Mouse (Mus musculus): ENCODE data around the gene Lat2. TPM values are rescaled to one million over a fixed set of nuclear protein-coding genes. Genes with fewer than 3 reads are reported as not detected.

The Lat2 gene
- polyA plus RNA-seq, 1 experiment = 52.2 TPM

DNA sequence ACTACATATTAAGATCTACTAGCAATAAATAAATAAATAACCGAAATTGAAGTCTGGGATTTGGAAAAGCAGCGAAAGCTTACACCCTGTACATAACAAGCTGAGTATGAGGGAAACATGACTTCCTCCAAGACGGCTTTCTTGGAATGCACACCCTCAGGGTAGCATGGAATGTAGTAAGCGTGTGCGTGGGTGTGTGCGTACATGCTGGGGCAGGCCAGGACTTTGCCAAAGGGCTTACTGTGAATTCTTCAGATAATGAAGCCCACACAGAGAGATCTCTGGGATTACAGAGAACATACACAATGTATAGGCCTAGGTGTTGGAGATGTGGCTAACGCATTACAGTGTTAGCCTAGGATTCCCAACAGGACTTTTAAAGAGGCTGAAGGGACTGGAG is 37.3 kb downstream of the Lat2 start:
- DNase-seq (ENCODE audit: low read depth in 1 of 2, low spot score in 2 of 2) = no peak
- no peak for TF ChIP-seq POLR2A (IDR thresholded peaks at IDR 0.05; ENCODE audit: low read depth, low read length)
- TF ChIP-seq CTCF (IDR thresholded peaks at IDR 0.05; ENCODE audit: extremely low read depth, insufficient read depth, insufficient read length, insufficient replicate concordance) = no peak
- no peak overlapping the region for H3K4me3 ChIP-seq (ENCODE audit: extremely low read depth, insufficient read depth, insufficient read length)
- WGBS = 93% methylated on average over 7 of the region's 7 CpGs
- H3K27me3 ChIP-seq (ENCODE audit: control insufficient read depth, insufficient read depth, low read length) = no peaks in the 10 kb centered on the region
- no peaks in the 10 kb centered on the region for H3K36me3 ChIP-seq (ENCODE audit: control insufficient read depth, insufficient read depth, low read length)
- no peaks in the 10 kb centered on the region; the same call in 1 of the 2 replicates for H3K4me1 ChIP-seq (ENCODE audit: control insufficient read depth, insufficient read depth, insufficient read length)
- H3K27ac ChIP-seq (ENCODE audit: insufficient read depth, low read length) = no peak overlapping the region

- no peak overlapping the region for H3K4me3 ChIP-seq (ENCODE audit: extremely low read depth, insufficient read depth, insufficient read length)
- WGBS = 87% methylated on average over 14 of the region's 14 CpGs
These were observed 38.2 kb downstream of the Lat2 start for GRCm38 (mm10) chr5:134576517-134577220.

GRCm38 (mm10) chr5:134575833-134576232 is 39.0 kb downstream of the Lat2 start:
- TF ChIP-seq CTCF (IDR thresholded peaks at IDR 0.05; ENCODE audit: extremely low read depth, insufficient read depth, insufficient read length, insufficient replicate concordance) (no peak), POLR2A (IDR thresholded peaks at IDR 0.05; ENCODE audit: low read depth, low read length) (no peak)
- no peak overlapping the region for H3K27ac ChIP-seq (ENCODE audit: insufficient read depth, low read length)

More at GRCm38 (mm10) chr5:134576517-134577220, 38.2 kb downstream of the Lat2 start:
- DNase-seq (ENCODE audit: low read depth in 1 of 2, low spot score in 2 of 2) = no peak
- Histone ChIP-seq H3K36me3 (ENCODE audit: control insufficient read depth, insufficient read depth, low read length) (no peaks in the 10 kb centered on the region), H3K4me1 (ENCODE audit: control insufficient read depth, insufficient read depth, insufficient read length) (no peaks in the 10 kb centered on the region; the same call in 1 of the 2 replicates), H3K27ac (ENCODE audit: insufficient read depth, low read length) (no peak overlapping the region), H3K27me3 (ENCODE audit: control insufficient read depth, insufficient read depth, low read length) (no peaks in the 10 kb centered on the region)
- TF ChIP-seq POLR2A (IDR thresholded peaks at IDR 0.05; ENCODE audit: low read depth, low read length) (no peak), CTCF (IDR thresholded peaks at IDR 0.05; ENCODE audit: extremely low read depth, insufficient read depth, insufficient read length, insufficient replicate concordance) (no peak)

DNA sequence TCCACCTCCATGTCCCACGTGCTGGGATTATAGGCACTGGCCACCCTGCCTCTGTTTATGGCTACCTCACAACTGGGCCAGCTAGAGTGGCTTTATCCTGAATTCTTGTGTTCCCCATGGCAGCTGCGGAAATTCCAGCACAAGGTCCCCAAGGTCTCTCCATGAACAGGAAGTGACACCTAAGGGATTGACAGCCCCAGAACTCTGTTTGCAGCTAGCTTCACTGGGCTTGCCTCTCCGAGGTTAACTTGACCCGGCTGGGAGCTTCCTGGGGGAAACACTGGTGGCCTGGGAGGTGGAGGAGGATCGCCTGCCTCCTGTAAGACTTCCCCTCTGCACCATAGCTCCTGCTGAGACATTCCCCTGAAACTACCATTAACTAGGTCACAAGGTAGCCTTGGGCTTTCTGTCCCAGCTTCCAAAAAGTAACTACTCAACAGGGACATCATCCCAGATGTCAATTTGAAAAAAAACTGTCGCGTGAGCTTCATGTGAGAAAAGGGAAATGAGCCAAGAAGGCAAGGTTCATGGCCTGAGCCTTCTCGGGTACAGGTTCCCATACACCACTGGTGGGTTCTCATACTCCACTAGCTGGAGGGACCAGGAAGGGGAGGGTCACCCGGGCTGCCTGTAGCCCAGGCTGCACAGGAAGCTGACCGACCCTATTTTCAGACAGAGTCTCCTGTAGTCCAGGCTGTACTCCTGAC is 42.2 kb downstream of the Lat2 start:
- H3K27me3 ChIP-seq (ENCODE audit: control insufficient read depth, insufficient read depth, low read length) = no peaks in the 10 kb centered on the region
- no peaks in the 10 kb centered on the region for H3K36me3 ChIP-seq (ENCODE audit: control insufficient read depth, insufficient read depth, low read length)
- TF ChIP-seq CTCF (IDR thresholded peaks at IDR 0.05; ENCODE audit: extremely low read depth, insufficient read depth, insufficient read length, insufficient replicate concordance) (no peak), POLR2A (IDR thresholded peaks at IDR 0.05; ENCODE audit: low read depth, low read length) (no peak)
- peak overlapping the region; percentile 63; the same call in 1 of the 2 replicates for H3K4me3 ChIP-seq (ENCODE audit: extremely low read depth, insufficient read depth, insufficient read length)
- 28% methylated on average over 10 of the region's 10 CpGs for WGBS
- DNase-seq (ENCODE audit: low read depth in 1 of 2, low spot score in 2 of 2) = no peak
- H3K27ac ChIP-seq (ENCODE audit: insufficient read depth, low read length) = peak overlapping the region; percentile 48
- no peaks in the 10 kb centered on the region for H3K4me1 ChIP-seq (ENCODE audit: control insufficient read depth, insufficient read depth, insufficient read length)

More at GRCm38 (mm10) chr5:134575833-134576232, 39.0 kb downstream of the Lat2 start:
- DNase-seq (ENCODE audit: low read depth in 1 of 2, low spot score in 2 of 2) = no peak
- 88% methylated on average over 5 of the region's 5 CpGs for WGBS
- Histone ChIP-seq H3K4me1 (ENCODE audit: control insufficient read depth, insufficient read depth, insufficient read length) (no peaks in the 10 kb centered on the region; the same call in 1 of the 2 replicates), H3K4me3 (ENCODE audit: extremely low read depth, insufficient read depth, insufficient read length) (no peak overlapping the region), H3K36me3 (ENCODE audit: control insufficient read depth, insufficient read depth, low read length) (no peaks in the 10 kb centered on the region), H3K27me3 (ENCODE audit: control insufficient read depth, insufficient read depth, low read length) (no peaks in the 10 kb centered on the region)

GRCm38 (mm10) chr5:134571730-134572507 is 42.9 kb downstream of the Lat2 start:
- no peak for TF ChIP-seq CTCF (IDR thresholded peaks at IDR 0.05; ENCODE audit: extremely low read depth, insufficient read depth, insufficient read length, insufficient replicate concordance)
- no peak; the same call in 1 of the 2 replicates for TF ChIP-seq POLR2A (IDR thresholded peaks at IDR 0.05; ENCODE audit: low read depth, low read length)
- Histone ChIP-seq H3K27ac (ENCODE audit: insufficient read depth, low read length) (peak overlapping the region; percentile 48), H3K36me3 (ENCODE audit: control insufficient read depth, insufficient read depth, low read length) (no peaks in the 10 kb centered on the region), H3K4me1 (ENCODE audit: control insufficient read depth, insufficient read depth, insufficient read length) (no peaks in the 10 kb centered on the region), H3K27me3 (ENCODE audit: control insufficient read depth, insufficient read depth, low read length) (no peaks in the 10 kb centered on the region), H3K4me3 (ENCODE audit: extremely low read depth, insufficient read depth, insufficient read length) (peak overlapping the region; percentile 63)
- 4% methylated on average over 23 of the region's 23 CpGs for WGBS
- DNase-seq (ENCODE audit: low read depth in 1 of 2, low spot score in 2 of 2) = peak; percentile 41 to 43

DNA sequence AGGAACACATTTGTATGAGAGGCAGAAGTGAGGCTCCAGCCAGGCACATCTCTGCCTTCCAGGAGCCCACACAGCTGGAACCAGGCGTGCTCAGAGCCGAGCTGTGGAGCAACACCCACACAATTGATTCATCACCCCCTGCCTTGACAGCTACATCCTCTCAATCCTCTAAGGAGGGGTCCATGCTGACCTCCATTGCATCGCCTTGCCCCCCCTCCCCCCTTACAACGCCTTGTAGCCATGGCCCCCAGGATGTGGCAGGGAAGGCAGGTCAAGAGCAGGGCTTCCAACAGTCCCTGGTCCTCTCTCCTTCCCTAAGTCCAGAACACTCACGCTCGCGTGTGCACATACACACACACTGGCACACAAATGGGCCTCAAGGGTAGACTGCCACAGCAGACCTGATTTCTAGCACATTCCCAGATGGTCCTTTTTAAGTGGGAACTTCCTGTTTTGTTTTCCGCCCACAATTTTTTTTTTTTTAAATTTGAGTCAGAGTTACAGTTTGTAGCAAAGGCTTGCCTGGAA is 45.8 kb downstream of the Lat2 start:
- no peak for DNase-seq (ENCODE audit: low read depth in 1 of 2, low spot score in 2 of 2)
- TF ChIP-seq CTCF (IDR thresholded peaks at IDR 0.05; ENCODE audit: extremely low read depth, insufficient read depth, insufficient read length, insufficient replicate concordance) (no peak), POLR2A (IDR thresholded peaks at IDR 0.05; ENCODE audit: low read depth, low read length) (no peak)
- H3K4me3 ChIP-seq (ENCODE audit: extremely low read depth, insufficient read depth, insufficient read length) = no peak overlapping the region
- H3K27ac ChIP-seq (ENCODE audit: insufficient read depth, low read length) = no peak overlapping the region
- no peaks in the 10 kb centered on the region for H3K4me1 ChIP-seq (ENCODE audit: control insufficient read depth, insufficient read depth, insufficient read length)
- H3K27me3 ChIP-seq (ENCODE audit: control insufficient read depth, insufficient read depth, low read length) = no peaks in the 10 kb centered on the region
- WGBS = 54% methylated on average over 8 of the region's 8 CpGs
- no peaks in the 10 kb centered on the region for H3K36me3 ChIP-seq (ENCODE audit: control insufficient read depth, insufficient read depth, low read length)
